Mouse (Mus musculus) liver, postnatal 0 days (tissue): ENCODE results near the gene Endog. TPM values are rescaled to one million over a fixed set of nuclear protein-coding genes. Genes with fewer than 3 reads are reported as not detected.

Source experiments
- ATAC-seq: fragments of 200-750 bp; cut with Nextera tagmentation; 2 replicates; pipeline ENCODE4 v1.8.0; 2017; ENCODE audit warnings: mild to moderate bottlenecking, moderate library complexity
- DNase-seq: peaks from one replicate; pipeline ENCODE4 v3.0.0-alpha.2; 2016
- H3K27ac ChIP-seq: fragments of 300-500 bp; sonication (generic); 2 replicates; pipeline ENCODE4 v1.5.1; 2014; ENCODE audit warnings: antibody characterized with exemption, moderate library complexity, mild to moderate bottlenecking, low read depth
- H3K27me3 ChIP-seq: fragments of 300-500 bp; sonication (generic); 2 replicates; pipeline ENCODE4 v1.6.1; 2014; ENCODE audit warnings: low read length, control low read depth, mixed read lengths; ENCODE audit not compliant: insufficient read depth
- H3K36me3 ChIP-seq: fragments of 300-500 bp; sonication (generic); replicated peaks from 2 replicates; pipeline ENCODE4 v1.6.1; 2014; ENCODE audit warnings: mild to moderate bottlenecking, control low read depth, low read length, moderate library complexity, mixed read lengths; ENCODE audit not compliant: insufficient read depth
- H3K4me1 ChIP-seq: fragments of 300-500 bp; sonication (generic); 2 replicates; pipeline ENCODE4 v1.6.1; 2014; ENCODE audit warnings: antibody characterized with exemption, mild to moderate bottlenecking, control low read depth; ENCODE audit not compliant: insufficient read depth
- H3K4me2 ChIP-seq: fragments of 300-500 bp; sonication (generic); 2 replicates; pipeline ENCODE4 v1.6.1; 2014; ENCODE audit warnings: low read depth, mild to moderate bottlenecking, low read length, moderate library complexity, mixed read lengths
- H3K4me3 ChIP-seq: fragments of 300-500 bp; sonication (generic); 2 replicates; pipeline ENCODE4 v1.5.1; 2014; ENCODE audit warnings: low read depth, low read length
- H3K9ac ChIP-seq: fragments of 300-500 bp; sonication (generic); replicated peaks from 2 replicates; pipeline ENCODE4 v1.6.1; 2014; ENCODE audit warnings: mild to moderate bottlenecking, moderate library complexity
- H3K9me3 ChIP-seq: fragments of 300-500 bp; sonication (generic); 2 replicates; pipeline ENCODE4 v1.6.1; 2016; ENCODE audit warnings: mild to moderate bottlenecking, control low read depth, low read length, mixed read lengths
- CTCF ChIP-seq: sonication (generic); IDR thresholded peaks from 2 replicates; pipeline ENCODE4 v1.5.1; 2016; ENCODE audit warnings: antibody characterized with exemption, low read depth
- EP300 ChIP-seq: IDR thresholded peaks from 2 replicates; pipeline ENCODE4 v1.6.1; 2016; ENCODE audit warnings: antibody characterized with exemption, low read depth, mild to moderate bottlenecking
- WGBS: fragments of 180-500 bp; shearing (Covaris S2); extraction: QIAGEN DNeasy Blood & Tissue Kit; methylation state at CpG from one replicate; pipeline ENCODE4 v1.1.7; 2014; ENCODE audit not compliant: insufficient replicate concordance; 5-methylcytosine and 5-hydroxymethylcytosine counted together
- polyA plus RNA-seq: library from polyadenylated mRNA; unstranded; fragments of >200 nt; fragmentation: Nextera tagmentation; extraction: Ambion mirVana; gene quantifications from 2 replicates; pipeline ENCODE4 v1.2.1, GENCODE M21; 2015

Endog gene
- 51.2 and 56.3 TPM in 2 replicates for polyA plus RNA-seq

GRCm38 (mm10) chr2:30171371-30171996 lies at the start of gene Endog:
Gene Endog, plus strand, starts transcription at chr2:30171493.
- Histone ChIP-seq H3K4me2 (peak within 1 kb of the TSS; percentile 97), H3K27ac (peak within 1 kb of the TSS; percentile 89), H3K4me1 (peaks cover 17% of the 10 kb centered on the region), H3K9me3 (peaks cover 5% of the 10 kb centered on the region), H3K9ac (peak within 1 kb of the TSS; percentile 72), H3K4me3 (peak within 1 kb of the TSS; percentile 70), H3K27me3 (no peaks in the 10 kb centered on the region), H3K36me3 (peaks cover 29% of the 10 kb centered on the region)
- TF ChIP-seq EP300 (no peak), CTCF (no peak)
- peak; percentile 90 for ATAC-seq
- under 1% methylated on average over 71 of the region's 75 CpGs for WGBS
- peak; percentile 79 for DNase-seq

DNA sequence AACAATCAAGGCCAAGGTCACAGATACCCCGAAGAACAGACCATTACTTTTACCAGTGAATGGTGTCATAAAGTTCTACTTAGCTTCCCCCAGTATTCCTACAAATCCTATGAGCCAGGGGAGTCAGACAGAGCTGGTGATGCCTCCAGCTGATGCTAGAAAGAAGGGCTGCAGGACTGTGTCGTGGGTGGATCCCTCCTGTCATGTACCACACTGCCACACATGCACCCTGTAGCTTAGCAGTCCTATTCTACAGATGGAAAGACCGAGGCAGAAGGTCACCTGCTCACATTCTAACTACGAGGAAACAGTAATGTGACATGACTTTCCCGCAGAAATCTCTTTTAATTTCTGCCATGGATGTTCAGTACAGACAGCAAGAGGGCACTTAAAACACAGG lies 48.5 kb upstream of the Endog start:
- H3K4me2 ChIP-seq: no peak overlapping the region
- H3K9ac ChIP-seq: no peak overlapping the region
- no peak overlapping the region for H3K4me3 ChIP-seq
- 76% methylated on average over 5 of the region's 5 CpGs for WGBS
- no peaks in the 10 kb centered on the region for H3K27me3 ChIP-seq
- H3K9me3 ChIP-seq: no peaks in the 10 kb centered on the region
- H3K36me3 ChIP-seq: 0 out of 2 replicates have a peak, but pooled peaks cover 3% of the 10 kb centered on the region
- H3K27ac ChIP-seq: no peak overlapping the region
- no peak for ATAC-seq
- no peak for DNase-seq
- TF ChIP-seq CTCF: no peak
- TF ChIP-seq EP300: no peak
- H3K4me1 ChIP-seq: peaks cover 17% of the 10 kb centered on the region

DNA sequence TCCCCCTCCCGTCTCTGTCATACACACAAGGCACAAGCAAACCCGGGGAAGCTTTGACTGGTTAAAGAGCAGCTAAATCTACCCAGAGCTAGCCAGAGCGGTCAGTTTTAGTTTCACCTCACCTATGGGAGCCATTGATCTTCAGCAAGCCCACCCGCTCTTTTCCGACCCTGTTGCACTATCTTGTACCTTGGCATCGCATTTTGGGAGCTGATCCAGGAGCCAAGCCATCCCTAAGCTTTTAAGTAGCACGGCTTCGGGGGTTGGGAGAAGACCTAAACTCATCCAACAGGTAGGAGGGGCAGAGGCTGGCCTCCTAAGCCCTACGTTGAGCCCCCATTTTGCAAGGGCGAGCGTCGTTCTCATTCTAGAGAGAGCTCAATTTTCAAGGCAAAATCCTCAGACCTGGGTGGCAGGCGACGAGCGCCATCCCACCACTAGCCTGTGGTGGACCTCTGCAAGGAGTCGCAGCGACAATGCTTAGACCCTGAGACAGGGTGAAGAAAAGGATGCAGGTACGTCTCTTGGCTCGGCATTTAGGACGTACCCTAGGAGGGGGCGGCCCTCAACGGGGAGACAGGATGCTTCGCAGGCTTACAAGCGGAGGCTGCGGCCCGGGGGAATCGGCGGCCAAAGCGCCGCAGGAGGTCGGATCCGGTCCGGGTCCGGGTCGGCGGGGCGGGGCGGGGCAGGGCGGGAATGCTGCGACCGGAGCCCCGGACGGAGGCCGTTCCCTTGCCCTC lies 47.4 kb upstream of the Endog start:
- Histone ChIP-seq H3K9me3 (no peaks in the 10 kb centered on the region), H3K4me1 (peaks cover 17% of the 10 kb centered on the region), H3K27me3 (no peaks in the 10 kb centered on the region), H3K4me3 (peak overlapping the region; percentile 66), H3K27ac (peak overlapping the region; percentile 92), H3K4me2 (peak overlapping the region; percentile 96), H3K9ac (peak overlapping the region; percentile 85), H3K36me3 (0 out of 2 replicates have a peak, but pooled peaks cover 3% of the 10 kb centered on the region)
- WGBS: 1% methylated on average over 43 of the region's 44 CpGs
- DNase-seq: peak; percentile 23
- no peak; the same call in 1 of the 2 replicates for ATAC-seq
- TF ChIP-seq CTCF (no peak), EP300 (no peak)

DNA sequence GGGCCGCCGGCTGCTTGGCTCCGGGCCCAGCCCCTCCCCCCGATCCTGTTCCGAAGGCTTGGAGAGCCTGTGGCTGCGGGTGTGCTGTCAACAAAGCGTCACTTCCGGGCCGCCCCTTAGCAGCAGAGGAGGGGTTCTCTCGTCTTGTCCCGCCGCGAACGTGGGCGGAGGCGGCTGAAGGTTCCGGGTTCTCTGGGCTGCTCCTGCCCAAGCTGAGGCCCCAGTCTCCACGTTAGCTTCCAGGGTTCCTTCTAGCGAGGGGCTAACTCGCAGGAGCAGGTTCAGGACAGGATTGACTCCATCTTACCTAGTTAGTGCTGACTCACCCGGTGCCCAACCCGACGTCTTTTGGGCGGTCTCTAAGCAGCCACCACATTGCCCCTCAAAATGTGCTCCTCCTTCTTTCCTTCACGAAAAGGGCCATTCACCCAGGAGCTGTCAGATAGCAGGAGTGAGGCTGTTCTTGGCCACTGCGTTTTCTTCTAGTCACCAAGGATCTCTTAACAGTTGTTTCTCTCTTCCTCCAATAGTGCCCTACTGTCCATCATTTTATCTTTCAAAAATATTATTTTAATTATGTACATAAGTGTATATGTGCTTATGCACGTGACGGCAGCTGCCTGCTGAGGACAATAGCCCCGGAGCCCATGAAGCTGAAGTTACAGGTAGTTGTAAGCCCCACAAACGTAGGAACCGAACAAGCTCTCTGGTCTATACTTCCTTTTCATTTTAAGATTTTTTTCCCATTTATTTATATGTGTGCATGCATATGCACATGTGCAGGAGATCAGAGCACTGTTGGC lies 46.6 kb upstream of the Endog start, which contains the start of gene Zer1:
Gene Zer1, minus strand, starts transcription at position 114 of the 803 bp plus-strand sequence.
- Histone ChIP-seq H3K4me1 (peaks cover 17% of the 10 kb centered on the region), H3K4me3 (peak within 1 kb of the TSS; percentile 66), H3K4me2 (peak within 1 kb of the TSS; percentile 96), H3K27ac (peak within 1 kb of the TSS; percentile 92), H3K9me3 (no peaks in the 10 kb centered on the region), H3K9ac (peak within 1 kb of the TSS; percentile 85), H3K36me3 (0 out of 2 replicates have a peak, but pooled peaks cover 3% of the 10 kb centered on the region), H3K27me3 (no peaks in the 10 kb centered on the region)
- 11% methylated on average over 30 of the region's 31 CpGs for WGBS
- no peak for TF ChIP-seq CTCF
- peak; percentile 65; the same call in 1 of the 2 replicates for TF ChIP-seq EP300
- ATAC-seq (peak; percentile 98), DNase-seq (peak; percentile 97)

- Histone ChIP-seq H3K27me3 (no peaks in the 10 kb centered on the region), H3K4me3 (no peak overlapping the region), H3K9me3 (no peaks in the 10 kb centered on the region), H3K4me1 (peaks cover 16% of the 10 kb centered on the region), H3K4me2 (no peak overlapping the region), H3K9ac (no peak overlapping the region), H3K27ac (no peak overlapping the region), H3K36me3 (no peaks in the 10 kb centered on the region)
- DNase-seq (no peak), ATAC-seq (no peak)
- TF ChIP-seq EP300 (no peak), CTCF (peak; percentile 83)
- WGBS: 40% methylated on average over 2 of the region's 2 CpGs
These were observed 42.5 kb upstream of the Endog start for GRCm38 (mm10) chr2:30128789-30129188.
